Mouse (Mus musculus) G1E-ER4 (cell line): ENCODE results near the gene Stat5b. TPM values are rescaled to one million over a fixed set of nuclear protein-coding genes. Genes with fewer than 3 reads are reported as not detected.

Experiments used
- GATA1 ChIP-seq: IDR thresholded peaks from one replicate; pipeline ENCODE4 v1.8.0; 2012; ENCODE audit warnings: low read length, inconsistent platforms
- polyA plus RNA-seq: library from polyadenylated mRNA; stranded (reverse); fragments of >175 nt; gene quantifications from 2 replicates; pipeline ENCODE4 v1.2.3, GENCODE M21; 2012

Gene Stat5b
- polyA plus RNA-seq, 1 experiment, result 31.7 TPM

- no peak for TF ChIP-seq GATA1
Observed at GRCm38 (mm10) chr11:100883640-100884039, 33.1 kb upstream of the Stat5b start.

DNA sequence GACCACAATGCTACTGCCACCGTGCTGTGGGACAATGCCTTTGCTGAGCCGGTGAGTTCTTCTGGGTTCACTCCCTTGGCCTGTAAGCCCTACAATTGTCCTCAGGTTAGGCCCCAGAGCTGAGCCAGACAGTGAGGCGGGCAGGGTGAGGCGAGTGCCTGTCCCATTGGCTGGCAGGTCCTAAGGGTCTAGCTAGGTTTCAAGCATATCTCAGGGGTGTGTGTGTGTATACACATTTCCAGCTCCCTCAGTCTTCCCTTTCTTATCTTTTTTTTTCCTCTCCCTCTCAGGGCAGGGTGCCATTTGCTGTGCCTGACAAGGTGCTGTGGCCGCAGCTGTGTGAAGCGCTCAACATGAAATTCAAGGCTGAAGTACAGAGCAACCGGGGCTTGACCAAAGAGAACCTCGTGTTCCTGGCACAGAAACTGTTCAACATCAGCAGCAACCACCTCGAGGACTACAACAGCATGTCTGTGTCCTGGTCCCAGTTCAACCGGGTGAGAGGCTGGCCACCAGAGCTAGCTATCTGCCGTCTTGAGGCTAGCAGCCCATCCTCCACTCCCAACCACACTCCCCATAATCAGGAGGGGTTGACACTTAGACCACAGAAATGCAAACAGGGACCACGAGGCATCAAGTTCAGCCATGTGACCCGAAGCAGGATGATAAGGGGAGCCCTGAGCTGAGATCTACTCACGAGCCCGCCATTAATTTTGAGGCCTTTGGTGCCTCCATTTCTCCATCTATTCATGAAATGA, 29.0 kb upstream of the Stat5b start:
- TF ChIP-seq GATA1, result no peak

- no peak for TF ChIP-seq GATA1
Observed at GRCm38 (mm10) chr11:100875761-100876160, 25.2 kb upstream of the Stat5b start.

- TF ChIP-seq GATA1, result no peak
Observed at GRCm38 (mm10) chr11:100870968-100871350, 20.4 kb upstream of the Stat5b start.

DNA sequence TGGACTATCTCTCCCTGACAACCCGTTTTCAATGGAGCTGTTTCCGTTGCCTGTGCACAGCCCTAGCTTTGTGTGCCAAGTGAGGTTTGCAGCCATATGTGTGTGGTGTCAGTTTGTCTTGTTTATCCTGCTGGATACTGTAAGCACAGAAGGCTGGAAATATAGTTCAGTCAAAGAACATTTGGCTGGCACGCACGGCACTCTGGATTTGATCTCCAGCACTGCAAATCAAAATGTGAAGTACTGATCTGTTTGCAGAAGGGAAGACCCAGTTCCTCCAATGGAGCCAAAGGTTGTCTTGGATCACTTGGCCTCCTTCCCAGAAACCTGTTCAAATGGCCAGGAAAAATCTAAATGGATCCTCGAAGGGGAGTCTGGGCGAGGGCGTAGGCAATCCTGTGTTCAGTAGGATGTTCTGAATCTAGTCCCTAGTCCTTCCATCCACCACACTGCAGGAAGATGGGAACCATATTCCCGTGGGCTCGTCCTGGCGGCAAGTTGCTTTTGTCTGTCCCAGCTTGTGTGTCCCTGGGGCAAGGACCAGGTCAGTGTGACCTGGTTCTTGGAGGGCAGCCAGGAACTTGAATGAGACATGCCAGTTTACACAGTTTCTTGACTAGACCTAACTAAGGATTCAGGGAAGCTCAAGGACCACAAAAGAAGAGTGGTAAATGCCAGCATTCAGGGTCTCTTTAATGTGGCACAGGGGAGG, 19.9 kb upstream of the Stat5b start:
- no peak for TF ChIP-seq GATA1

GRCm38 (mm10) chr11:100865618-100866017, 15.1 kb upstream of the Stat5b start:
- TF ChIP-seq GATA1, result peak; percentile 71

GRCm38 (mm10) chr11:100863141-100863540, 12.6 kb upstream of the Stat5b start:
- no peak for TF ChIP-seq GATA1

- TF ChIP-seq GATA1, result no peak
Observed at GRCm38 (mm10) chr11:100861836-100862235, 11.3 kb upstream of the Stat5b start.

DNA sequence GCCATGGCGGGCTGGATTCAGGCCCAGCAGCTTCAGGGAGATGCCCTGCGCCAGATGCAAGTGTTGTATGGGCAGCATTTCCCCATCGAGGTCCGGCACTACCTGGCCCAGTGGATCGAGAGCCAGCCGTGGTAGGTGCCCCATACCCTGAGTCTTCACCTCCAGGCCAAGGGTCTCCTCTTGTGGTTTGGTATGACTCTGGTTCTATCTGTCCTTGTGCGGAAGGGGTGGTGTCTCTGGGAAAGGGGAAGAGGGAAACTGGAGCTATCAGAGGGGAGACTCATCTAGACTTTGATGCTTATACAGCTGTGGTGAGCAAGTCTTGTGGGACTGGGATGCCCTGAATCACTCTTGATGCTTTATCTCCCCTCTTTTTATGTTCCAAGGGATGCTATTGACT, 10.8 kb upstream of the Stat5b start:
- no peak for TF ChIP-seq GATA1

- no peak for TF ChIP-seq GATA1
Observed at GRCm38 (mm10) chr11:100860198-100861048, 9.9 kb upstream of the Stat5b start.

DNA sequence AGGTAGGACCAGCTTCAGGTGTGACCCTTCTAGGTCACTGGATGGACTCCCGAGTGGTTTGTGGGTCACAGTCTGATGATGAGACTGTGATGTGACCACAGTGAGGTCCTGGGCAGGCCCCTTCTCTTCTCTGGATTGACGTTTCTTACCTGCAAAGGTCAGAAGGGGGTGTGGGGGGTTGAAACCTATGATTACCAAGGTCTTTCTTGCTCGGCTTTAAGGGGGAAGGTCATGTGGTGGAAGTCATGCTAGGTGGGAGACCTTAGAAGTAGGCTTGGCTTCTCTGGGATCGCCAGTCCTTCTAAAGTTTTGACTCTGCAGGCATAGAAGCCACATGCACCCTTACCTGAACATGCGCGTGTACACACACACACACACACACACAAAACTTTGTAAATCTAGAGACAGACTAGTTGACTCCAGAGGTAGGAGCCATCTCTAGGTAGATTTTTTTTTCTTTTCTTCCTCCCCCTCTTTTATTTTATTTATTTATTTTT, 9.1 kb upstream of the Stat5b start:
- no peak for TF ChIP-seq GATA1

- no peak for TF ChIP-seq GATA1
Observed at GRCm38 (mm10) chr11:100858935-100859578, 8.5 kb upstream of the Stat5b start, which contains the start of gene Stat5a. Stat5a (plus strand) TSS chr11:100859351.

- TF ChIP-seq GATA1, result no peak
Observed at GRCm38 (mm10) chr11:100857960-100858359, 7.4 kb upstream of the Stat5b start.

- TF ChIP-seq GATA1, result no peak
Observed at GRCm38 (mm10) chr11:100855178-100855577, 4.7 kb upstream of the Stat5b start.

DNA sequence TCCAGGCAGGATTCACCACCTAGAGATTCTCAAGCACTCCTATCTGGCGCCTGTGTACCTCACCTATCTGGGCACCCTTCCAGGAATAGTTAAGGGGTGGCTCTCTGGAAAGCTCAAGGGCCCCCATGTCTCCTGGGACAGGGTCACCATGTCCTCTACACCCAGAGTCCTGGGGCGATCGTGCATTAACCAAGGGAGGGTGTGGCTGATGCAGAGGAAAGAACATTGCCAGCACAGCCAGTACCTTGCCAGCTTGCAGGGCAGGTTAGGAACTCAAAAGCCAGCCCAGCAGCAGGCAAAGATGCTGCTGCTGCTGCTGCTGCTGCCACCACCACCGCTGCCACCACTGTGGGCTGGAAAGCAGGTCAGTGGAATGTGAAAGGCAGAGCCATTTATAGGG, 3.7 kb upstream of the Stat5b start:
- TF ChIP-seq GATA1, result no peak
